Mouse (Mus musculus) hematopoietic stem cell, adult 5-6 weeks (primary cell): Measurements from ENCODE around the gene Cep112. TPM values are rescaled to one million over a fixed set of nuclear protein-coding genes. Genes with fewer than 3 reads are reported as not detected.

ENCODE experiments used
- ATAC-seq, 2 experiments: fragments of 125-278 bp in 1 of 2; replicated peaks in 1 of 2; 2 replicates each; pipeline ENCODE4 v1.8.0; 2016 to 2017; ENCODE audit warnings: inconsistent platforms in 2 of 2, mild to moderate bottlenecking in 2 of 2, moderate number of reproducible peaks in 2 of 2, low read depth in 1 of 2, moderate TSS enrichment in 1 of 2; ENCODE audit not compliant: low FRiP score in 2 of 2, poor library complexity in 2 of 2, severe bottlenecking in 2 of 2, insufficient read depth in 1 of 2, low TSS enrichment in 1 of 2
- total RNA-seq: library from RNA; stranded (forward); fragments of 172-1452, 232-1000 nt; gene quantifications from 2 replicates; pipeline ENCODE4 v1.2.3, GENCODE M21; 2017

Gene Cep112
- total RNA-seq, 1 experiment from 2014 or later = 5.0 TPM

DNA sequence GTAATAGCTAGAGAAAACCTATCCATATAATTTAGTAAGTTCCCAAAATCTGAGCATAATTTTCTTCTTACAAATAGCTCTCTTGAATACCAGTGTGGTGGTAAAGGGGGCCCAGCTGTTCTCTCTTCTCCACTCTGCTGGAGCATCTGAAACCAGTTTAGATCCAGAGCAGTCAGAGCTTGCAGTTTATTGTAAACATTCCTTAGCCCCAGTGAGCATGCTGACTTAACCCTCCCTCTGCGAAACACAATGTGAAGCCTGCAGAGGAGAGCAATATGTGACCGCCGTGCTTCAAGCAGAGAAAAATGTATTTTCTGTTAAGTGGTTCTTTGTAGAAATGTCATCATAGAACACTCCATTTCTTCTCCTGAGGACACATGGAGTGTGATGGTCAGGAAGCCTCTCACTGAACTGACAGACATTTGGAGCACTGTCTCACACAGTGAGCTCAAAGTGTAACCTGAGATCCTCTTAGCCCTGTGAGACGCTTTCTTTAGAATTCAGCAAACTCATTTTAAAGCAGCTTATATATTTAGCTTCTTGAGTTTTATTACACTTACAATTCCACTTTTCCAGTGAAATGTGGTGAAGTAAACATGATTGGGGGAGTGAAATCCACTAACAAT, 128.1 kb downstream of the Cep112 start:
- no peak for ATAC-seq

DNA sequence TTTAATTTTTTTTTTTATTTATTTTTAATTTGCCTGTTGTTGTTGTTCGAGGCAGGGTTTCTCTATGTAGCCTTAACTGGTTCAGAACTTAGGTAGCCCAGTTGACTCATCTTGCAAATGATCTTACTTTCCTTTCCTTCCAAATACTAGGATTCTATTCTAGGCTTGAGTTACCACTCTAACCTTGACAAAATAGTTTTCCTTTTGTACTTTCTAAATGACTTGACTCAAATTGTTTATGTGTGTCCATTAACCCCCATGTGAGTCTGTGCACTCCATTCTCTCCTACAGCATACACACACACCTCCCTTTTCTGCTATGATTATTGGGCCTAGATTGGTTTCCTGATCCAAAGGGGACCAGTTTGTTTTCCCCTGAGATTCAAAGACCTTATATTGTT, 128.9 kb downstream of the Cep112 start:
- no peak for ATAC-seq

DNA sequence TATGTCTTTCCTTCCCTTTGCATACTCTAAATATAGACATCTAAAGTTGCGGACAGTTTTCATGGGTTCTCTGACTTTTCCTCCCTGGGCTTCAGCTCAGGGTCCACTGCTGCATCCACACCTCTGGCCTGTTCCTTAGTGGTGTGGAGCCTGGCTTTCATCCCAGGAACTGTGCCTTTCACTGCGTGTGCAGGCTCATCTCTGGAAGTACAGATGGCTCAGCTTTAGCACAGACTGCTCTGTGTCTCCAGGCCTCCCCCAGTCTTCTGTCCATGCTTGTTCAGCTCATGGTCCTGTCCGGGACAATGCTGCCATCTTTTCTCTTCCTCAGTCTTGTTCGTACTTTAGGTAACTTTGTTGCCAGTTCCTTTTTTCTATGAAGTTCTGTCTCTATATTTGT, 133.6 kb downstream of the Cep112 start:
- ATAC-seq = no peak

DNA sequence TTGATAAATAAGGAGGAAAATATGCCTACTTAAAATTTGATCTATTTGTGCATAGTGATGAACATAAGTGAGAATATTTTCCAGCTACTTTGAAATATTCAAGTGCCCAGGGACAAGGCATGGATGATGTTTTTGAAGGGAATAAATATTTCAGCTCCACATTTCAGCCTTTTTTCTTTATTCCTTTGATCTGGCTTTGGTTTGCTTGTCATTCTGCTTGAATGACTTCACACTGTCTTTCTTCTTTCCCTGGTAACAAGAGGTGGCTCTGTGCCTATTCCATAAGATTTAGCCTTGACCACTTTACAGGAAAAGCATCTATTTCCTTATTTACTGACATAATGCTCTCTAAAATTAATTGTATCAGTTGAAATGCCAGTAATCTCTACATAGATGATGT, 134.5 kb downstream of the Cep112 start:
- ATAC-seq = no peak

DNA sequence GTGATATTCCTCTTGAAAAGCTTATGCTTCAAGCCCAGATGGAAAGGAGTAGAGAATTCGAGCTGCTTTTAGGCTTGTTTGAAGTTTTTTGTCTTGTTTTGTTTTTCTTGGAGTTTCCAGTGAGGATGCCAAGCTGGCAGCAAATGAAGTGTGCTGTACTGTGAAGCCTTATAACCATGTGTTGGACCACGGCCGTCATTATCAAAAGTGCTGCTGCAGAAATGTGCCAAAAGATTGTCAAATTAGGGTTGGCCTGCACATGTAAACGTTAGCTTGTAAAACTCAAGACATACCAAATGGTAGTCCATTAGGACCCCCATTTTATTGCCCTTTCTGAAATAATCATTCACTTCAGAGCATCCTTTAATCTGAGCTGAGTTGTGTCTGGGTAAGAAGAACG, 137.1 kb downstream of the Cep112 start:
- ATAC-seq = no peak

DNA sequence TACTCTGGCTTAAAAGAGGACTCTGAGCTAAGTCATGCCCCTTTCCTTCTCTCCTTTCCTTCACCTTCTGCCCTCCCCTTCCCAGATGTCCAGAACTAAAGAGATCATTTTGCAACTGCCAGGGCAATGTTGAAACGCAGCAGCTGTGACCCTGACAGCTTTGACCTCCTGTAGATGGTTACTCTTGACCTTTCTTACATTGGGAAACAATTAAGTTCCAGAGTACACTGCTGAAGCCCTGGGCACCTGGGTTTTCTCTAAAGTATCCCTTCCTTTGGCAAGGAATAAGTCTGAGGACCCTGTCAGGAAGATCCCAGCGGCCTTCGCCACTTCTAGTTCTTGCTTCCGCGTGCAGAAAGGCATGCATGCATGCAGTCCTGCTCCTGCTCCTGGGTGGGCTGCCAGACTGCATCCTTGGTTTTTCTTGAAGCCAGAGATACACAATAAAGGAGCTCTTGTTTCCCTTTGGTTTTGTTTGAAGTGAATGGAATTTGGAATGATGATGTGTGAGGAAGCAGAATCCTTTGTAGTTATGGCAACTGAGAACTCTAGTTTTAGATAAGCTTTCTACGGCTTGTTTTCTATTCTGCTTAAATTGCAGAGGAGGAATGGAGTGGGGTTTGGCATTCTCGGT, 161.7 kb downstream of the Cep112 start:
- no peak for ATAC-seq

DNA sequence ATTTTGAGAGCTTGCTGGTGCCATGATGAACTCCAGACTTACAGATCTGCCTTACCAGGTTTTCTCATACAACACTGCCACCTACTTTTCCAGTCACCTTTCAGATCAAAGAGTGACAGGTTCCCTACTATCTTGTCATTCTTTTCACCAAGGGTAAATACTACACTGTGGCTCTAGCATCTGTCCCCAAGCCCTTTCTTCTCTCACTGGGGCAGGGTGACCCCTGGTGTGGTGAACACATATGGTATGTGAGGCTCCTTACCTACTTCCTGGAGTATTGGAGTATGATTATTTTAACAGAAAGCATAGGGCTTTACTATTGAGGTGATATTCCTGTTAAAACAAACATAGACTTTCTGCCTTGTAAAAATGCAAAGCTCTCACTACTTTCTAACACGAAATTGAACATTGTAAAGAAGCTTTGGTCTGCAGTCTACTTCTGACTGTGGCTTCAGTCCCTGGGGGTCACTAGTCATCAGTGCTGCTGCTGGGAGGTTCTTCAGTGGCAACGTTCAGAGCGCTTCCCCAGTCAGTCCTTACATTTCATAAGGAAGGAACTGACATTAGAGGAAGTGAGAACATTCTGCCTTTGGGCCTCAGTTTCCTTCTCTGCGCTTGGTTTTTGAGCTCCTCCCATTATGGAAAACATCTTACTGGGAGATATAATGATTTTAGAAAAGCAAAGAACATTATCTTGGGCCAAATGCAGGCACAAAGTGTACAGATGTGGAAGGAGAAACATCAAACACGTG, 168.4 kb downstream of the Cep112 start:
- no peak for ATAC-seq

DNA sequence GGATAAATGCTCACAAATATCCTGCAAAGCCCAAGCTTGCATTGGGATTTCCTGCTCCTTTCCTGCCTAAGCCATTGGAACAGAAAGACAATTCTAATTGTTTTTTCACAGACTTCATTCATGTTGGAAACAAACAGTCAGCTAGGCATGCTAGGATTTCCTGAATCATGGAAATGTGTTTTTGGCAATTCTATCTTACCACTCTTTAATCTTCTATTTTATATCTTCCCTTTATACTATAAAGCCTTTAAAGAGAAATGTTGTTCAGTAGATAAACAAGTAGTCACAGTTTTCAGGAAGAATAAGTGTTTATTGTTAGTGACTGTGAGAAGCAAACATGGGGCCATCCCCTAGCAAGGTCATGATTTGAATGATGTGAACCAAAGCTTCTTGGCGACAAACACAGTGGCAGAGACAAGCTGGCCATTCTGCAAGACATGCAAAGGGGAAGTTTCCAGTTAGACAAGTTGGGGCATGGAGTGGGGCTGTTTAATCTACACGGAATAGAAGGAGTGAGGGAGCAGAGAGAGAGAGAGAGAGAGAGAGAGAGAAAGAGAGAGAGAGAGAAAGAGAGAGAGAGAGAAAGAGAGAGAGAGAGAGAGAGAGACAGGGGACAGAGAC, 169.1 kb downstream of the Cep112 start:
- ATAC-seq = no peak

DNA sequence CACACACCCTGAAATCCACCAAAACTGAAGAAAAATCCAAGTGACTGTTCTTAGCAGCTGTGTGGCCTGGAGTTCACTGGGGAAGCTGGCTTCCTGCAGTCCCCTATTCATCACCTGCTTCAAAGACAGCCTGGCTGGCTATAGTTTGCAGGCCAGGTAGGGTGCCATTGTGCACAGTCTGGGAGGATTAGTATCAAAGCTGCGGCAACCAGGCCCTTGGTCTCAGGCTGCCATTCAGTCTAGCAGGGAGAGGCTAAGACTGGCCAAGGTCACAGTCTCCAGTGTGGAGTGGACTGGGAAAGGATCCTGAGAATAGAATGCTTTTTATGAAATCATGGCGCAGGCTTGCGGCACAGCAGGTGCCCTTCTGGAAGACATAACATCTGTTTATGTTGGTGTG, 180.3 kb downstream of the Cep112 start:
- no peak for ATAC-seq

DNA sequence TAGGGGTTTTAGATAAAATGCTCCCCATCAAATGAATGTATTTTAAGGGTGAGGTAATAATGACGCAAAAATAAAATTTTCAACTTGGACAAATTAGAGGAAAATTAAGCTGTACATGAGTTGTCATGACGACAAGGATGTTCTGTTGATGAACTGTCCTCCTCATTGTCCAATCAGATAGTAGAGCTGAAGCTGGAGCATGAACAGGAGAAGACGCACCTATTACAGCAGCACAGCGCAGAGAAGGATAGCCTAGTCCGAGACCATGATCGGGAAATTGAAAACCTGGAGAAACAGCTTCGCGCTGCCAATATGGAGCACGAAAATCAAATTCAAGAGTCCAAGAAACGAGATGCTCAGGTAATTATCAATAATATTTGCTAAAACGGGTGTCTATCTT, 181.0 kb downstream of the Cep112 start:
- no peak for ATAC-seq

DNA sequence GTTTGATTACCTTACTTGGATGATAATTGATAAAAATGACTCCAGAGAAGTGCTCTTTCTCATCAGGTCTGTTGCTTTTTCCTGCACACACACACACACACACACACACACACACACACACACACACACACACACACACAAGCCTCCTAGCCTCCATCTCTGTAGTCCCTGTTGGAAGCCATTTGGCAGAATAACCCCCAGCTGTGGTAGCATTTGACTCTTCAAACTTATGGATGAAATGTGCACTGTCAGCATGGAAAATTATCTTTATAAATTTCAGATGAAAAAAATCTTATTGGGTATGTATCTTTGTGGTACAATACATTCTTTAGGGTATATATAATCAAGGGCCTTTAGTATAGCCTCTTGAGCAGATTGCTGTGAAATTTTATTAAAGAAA, 181.8 kb downstream of the Cep112 start:
- ATAC-seq = no peak

DNA sequence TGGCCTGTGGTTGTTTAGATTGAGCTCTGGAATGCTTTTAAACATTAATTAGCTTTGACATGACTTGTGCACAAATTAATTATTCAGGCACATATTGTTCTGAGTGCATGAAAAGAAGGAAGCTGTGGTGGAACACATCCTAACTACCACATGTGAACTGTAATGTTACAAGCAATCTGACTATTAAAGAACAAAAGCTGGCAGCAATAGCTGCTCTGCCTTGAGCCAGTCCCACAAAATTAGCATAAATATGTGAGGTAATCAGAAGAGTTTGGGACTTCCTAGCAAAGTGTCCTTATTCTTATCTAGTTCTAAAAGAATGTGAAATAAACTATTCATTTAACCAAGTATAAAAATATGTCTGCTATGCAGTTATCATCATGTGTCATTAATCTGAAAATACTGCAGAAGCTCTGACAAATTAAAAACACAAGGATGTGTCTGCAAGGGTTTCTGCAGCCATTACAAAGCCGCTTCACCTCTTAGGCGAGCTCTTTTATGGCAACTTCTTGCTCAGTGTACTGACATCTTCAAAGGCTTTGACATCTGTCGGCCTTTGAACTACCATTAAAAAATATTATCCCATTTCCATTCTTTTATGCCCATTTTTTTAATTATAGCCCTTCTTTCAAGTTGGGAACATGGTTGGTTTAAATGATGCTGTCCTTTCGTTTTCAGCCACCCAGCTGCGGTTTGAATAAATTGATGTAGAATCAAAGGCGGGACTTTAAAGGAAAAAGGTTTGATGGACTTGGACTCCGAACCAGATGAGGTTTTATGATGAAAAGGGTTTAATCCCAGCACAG, 195.8 kb downstream of the Cep112 start:
- no peak for ATAC-seq

DNA sequence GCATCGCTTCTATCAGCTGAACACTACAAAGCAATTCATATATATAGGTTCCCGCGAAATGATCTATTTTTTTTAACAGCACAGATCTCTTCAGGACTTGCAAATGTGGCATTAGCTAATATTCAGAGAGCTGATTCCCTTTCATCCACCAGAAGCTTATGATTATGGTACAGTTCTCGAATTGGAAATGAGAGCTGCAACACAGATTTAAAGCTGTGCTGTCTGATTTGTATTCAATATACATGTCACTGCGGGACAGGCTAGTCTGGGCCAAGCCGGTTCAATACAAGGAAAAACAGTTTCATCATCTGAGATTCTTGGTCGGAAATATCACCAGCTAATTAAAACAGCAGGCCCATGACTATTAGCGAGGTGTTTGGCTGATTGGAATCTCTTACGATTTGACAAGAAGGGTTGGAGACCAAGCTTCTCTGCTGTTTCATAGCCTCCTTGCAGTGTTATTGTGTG, 196.5 kb downstream of the Cep112 start:
- ATAC-seq = no peak

DNA sequence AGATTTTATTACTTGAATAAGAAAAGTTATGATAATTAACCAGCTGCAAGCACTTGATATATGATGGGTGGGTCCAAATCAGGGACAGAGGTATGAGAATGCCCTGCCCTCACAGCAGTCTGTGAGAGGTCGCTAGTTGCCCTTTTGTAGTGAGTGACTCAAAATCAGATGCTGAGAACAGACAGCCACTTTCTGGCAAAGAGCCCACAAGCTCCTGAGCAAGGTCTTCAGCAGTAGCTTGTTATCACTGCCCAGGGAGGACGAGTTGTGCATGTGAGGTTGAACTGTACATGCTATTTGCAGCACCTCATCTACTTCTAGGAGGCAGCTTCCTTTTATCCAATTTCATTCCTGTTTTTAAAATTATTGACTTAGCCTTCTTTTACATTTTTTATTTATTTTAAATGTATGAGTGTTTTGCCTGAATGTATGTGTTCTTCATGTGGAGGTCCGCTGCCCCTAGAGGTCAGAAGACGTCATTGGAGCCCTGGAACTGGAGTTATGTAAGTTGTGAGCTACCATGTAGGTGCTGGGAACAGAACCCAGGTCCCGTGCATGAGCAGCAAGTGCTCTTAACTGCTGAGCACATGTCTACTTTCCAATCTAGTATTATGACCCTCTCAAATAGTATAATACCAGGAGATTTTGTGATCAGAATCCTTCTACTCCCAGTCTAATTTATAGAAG, 200.7 kb downstream of the Cep112 start:
- ATAC-seq = no peak

DNA sequence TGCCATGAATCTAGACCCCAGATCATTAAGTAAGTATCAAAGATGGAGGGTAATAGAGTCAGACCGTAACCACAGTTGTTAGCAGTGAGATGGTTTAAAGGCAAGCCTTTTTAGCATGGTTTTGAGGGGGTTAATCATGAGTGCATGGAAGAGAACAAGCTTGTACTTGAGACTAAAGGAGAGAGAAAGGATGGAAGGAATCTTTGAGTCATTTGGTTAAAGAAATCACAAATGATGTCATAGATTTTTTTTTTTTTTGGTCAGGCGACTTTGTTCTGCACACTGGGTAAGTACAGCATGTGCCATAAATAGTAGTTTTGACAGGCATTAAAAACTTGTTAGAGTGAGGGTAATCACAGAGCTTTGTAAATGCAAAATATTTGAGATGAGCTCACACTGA, 212.8 kb downstream of the Cep112 start:
- ATAC-seq = no peak

DNA sequence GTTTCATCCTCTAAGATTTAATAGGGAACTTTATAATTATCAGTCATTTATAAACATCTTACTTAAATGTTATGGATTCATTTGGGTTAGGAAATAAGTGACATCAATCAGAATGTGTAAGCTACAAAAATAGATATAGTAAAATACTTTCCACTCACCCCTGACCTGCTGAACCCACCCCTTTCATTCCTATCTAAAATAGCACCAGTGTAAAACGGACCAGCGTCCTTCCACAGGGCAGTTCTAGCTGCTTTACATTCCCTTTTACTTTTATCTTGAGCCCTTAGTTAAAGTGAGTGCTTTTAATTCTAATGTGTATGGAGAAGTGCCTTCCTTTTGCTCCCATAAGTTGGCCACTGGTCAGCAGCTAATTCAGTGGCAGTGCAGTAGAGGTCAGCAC, 230.6 kb downstream of the Cep112 start:
- no peak for ATAC-seq

DNA sequence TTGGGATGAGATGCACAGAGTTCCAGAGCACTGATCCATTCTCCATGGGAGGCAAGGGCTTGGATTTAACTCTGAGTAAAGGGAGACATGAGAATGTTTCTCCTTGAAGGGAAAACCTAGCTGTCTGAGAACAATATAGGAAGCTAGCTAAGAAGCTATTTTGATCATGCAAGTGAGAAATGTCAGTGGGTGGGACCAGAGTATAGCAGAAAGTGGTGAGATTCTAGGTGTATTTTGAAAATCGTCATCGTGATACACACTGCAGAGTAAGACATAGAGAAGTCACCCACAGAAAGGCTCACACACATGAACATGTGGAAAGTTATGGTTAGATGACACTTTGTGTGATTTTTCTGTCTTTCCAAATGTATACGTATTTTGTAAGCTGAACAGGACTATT, 257.0 kb downstream of the Cep112 start:
- ATAC-seq = no peak
